Mouse (Mus musculus) stomach, embryonic 15.5 days (tissue): ENCODE measurements at regions not wholly inside any gene's neighbourhood (a gene's known extent, or its start where the extent isn't known, plus 50 kb on each side); places are given as distances from the start of the nearest gene placed in this dataset.
A peak's percentile ranks its signal among the peaks of the same experiment; 100 is the strongest.

Experiments used
- ATAC-seq: fragments of 200-750 bp; cut with Nextera tagmentation; 2 replicates; pipeline ENCODE4 v1.8.0; 2017; ENCODE audit warnings: low read depth, moderate number of reproducible peaks, moderate TSS enrichment; ENCODE audit not compliant: insufficient read depth, low FRiP score
- H3K27ac ChIP-seq: fragments of 300-500 bp; sonication (generic); 2 replicates; pipeline ENCODE4 v1.5.1; 2015; ENCODE audit warnings: mild to moderate bottlenecking, inconsistent platforms
- H3K27me3 ChIP-seq: fragments of 300-500 bp; sonication (generic); replicated peaks from 2 replicates; pipeline ENCODE4 v1.6.1; 2015; ENCODE audit warnings: inconsistent platforms
- H3K36me3 ChIP-seq: fragments of 300-500 bp; sonication (generic); 2 replicates; pipeline ENCODE4 v1.6.1; 2015; ENCODE audit warnings: inconsistent platforms
- H3K4me1 ChIP-seq: fragments of 300-500 bp; sonication (generic); 2 replicates; pipeline ENCODE4 v1.6.1; 2015; ENCODE audit warnings: inconsistent platforms
- H3K4me2 ChIP-seq: fragments of 300-500 bp; sonication (generic); 2 replicates; pipeline ENCODE4 v1.6.1; 2015; ENCODE audit warnings: mild to moderate bottlenecking, inconsistent platforms
- H3K4me3 ChIP-seq: fragments of 300-500 bp; sonication (generic); replicated peaks from 2 replicates; pipeline ENCODE4 v1.5.1; 2015; ENCODE audit warnings: inconsistent platforms
- H3K9ac ChIP-seq: fragments of 300-500 bp; sonication (generic); 2 replicates; pipeline ENCODE4 v1.6.1; 2015; ENCODE audit warnings: inconsistent platforms
- H3K9me3 ChIP-seq: fragments of 300-500 bp; sonication (generic); 2 replicates; pipeline ENCODE4 v1.6.1; 2016; ENCODE audit warnings: inconsistent platforms
- WGBS: fragments of 180-500 bp; shearing (Covaris S2); methylation state at CpG from one replicate; pipeline ENCODE4 v1.1.7; 2015; 5-methylcytosine and 5-hydroxymethylcytosine counted together

DNA sequence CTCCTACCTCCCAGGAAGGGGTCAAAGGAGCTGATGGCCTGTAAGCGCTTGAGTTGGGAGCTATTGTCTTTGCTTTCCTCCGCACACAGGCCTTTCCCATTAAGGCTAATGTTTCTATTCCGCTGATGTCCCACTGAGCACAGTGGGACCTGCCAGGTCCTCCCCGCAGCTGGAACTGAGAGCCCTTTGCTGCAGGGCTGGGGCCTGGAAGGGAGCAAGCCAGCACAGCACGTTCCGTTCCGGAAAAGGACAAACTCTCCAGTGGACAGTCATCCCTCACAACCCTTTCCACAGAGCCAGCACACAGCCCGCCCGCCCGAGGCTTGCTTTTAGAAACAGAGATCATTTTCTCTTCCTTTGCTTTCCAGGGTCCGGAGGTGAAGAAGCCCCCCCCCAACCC lies 116.2 kb upstream of the Usp24 start:
- Histone ChIP-seq H3K36me3 (no peaks in the 10 kb centered on the region), H3K4me3 (no peak overlapping the region), H3K9me3 (no peaks in the 10 kb centered on the region), H3K4me2 (peak overlapping the region; percentile 40), H3K4me1 (peaks cover 12% of the 10 kb centered on the region), H3K9ac (no peak overlapping the region), H3K27me3 (no peaks in the 10 kb centered on the region), H3K27ac (peak overlapping the region; percentile 59)
- 20% methylated on average over 11 of the region's 11 CpGs for WGBS
- ATAC-seq: peak; percentile 70

DNA sequence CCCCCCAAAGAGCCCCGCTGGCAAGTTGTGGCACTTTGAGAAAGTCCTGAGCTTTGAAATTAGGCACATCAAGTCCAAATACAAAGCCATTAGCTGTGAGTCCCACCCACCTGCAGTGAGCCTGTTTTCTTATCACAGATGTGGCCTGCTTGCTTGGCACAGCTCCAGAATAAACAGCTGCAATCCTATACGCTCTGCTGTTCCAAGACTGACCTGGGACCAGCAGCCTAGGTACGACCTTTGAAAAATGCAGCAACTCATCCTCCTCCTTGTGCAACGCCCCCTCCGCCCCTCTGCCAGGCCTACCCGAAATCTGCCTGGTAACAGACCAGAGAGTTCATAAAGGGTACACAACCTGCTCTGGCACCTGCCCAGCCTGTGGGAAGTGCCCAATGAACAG lies 115.8 kb upstream of the Usp24 start:
- Histone ChIP-seq H3K27me3 (no peaks in the 10 kb centered on the region), H3K36me3 (no peaks in the 10 kb centered on the region), H3K27ac (peak overlapping the region; percentile 59; the same call in 1 of the 2 replicates), H3K4me2 (peak overlapping the region; percentile 40), H3K9me3 (no peaks in the 10 kb centered on the region), H3K4me3 (no peak overlapping the region), H3K9ac (no peak overlapping the region), H3K4me1 (peaks cover 12% of the 10 kb centered on the region)
- WGBS: 39% methylated on average over 6 of the region's 6 CpGs
- peak; percentile 91 for ATAC-seq

DNA sequence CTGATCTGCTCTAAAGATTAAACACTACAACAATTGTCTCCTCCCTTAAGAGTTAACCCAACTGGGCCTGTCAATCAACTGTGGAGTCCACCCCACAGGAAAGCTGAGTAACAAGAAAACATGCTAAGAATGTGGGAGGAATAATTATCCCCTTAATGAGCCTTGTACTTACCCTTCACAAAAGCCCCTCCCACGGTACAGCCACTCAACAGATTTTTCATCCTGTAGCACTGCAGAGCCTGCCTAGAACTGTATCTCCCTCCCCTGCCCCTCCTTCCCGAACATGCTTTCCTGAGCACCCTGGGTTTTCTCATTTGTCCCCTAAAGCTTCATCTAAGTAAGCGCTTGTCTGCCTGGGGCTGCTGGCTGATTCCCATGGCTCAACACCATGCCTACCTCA lies 113.5 kb upstream of the Usp24 start:
- Histone ChIP-seq H3K4me3 (no peak overlapping the region), H3K4me2 (no peak overlapping the region), H3K36me3 (no peaks in the 10 kb centered on the region), H3K27me3 (no peaks in the 10 kb centered on the region), H3K9ac (no peak overlapping the region), H3K27ac (no peak overlapping the region), H3K9me3 (no peaks in the 10 kb centered on the region), H3K4me1 (peaks cover 12% of the 10 kb centered on the region)
- 56% methylated on average over 3 of the region's 3 CpGs for WGBS
- ATAC-seq: no peak

DNA sequence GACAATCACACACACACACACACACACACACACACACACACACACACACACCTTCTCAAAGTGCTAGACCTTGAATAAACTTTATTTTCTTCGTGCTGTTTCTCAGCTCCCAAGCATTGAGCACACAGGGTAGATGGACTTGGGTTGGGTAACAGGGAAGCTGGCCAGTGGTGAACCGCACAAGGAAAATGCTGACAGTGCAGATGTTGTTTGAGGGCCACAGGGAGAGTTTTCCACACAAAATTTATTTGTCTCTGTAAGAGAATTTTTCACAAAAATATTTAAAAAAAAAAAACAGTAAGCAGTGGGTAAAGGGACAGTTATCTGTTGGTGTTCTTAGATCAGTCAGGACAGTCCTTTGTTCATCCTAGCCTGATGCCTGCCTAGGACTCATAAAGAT lies 110.8 kb upstream of the Usp24 start:
- H3K9me3 ChIP-seq: no peaks in the 10 kb centered on the region
- H3K36me3 ChIP-seq: no peaks in the 10 kb centered on the region
- no peak overlapping the region for H3K4me3 ChIP-seq
- H3K9ac ChIP-seq: no peak overlapping the region
- 77% methylated on average over 2 of the region's 2 CpGs for WGBS
- no peak for ATAC-seq
- peaks cover 3% of the 10 kb centered on the region for H3K4me1 ChIP-seq
- no peaks in the 10 kb centered on the region for H3K27me3 ChIP-seq
- no peak overlapping the region for H3K4me2 ChIP-seq
- no peak overlapping the region for H3K27ac ChIP-seq

DNA sequence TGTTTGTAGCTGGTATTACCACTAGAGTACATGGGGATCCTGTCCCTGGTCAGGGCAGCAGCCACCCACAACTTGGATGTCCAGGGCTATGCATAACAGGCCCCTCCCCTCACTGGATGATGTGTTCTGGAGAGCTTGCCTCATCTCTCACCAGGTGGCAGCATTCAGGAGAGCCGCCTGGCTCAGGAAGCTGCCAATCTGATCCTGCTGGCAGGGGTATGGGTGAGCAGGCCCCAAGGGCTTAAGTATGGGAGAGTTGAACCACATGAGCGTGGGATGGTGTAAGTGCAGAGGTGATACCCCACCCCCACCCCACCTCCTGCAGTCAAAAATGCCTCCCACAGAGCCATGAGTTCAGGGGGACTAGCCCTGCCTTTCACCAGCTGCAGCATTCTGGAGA lies 110.0 kb upstream of the Usp24 start:
- Histone ChIP-seq H3K9ac (no peak overlapping the region), H3K9me3 (no peaks in the 10 kb centered on the region), H3K36me3 (no peaks in the 10 kb centered on the region), H3K4me3 (no peak overlapping the region), H3K27ac (no peak overlapping the region), H3K4me1 (no peaks in the 10 kb centered on the region), H3K4me2 (no peak overlapping the region), H3K27me3 (no peaks in the 10 kb centered on the region)
- ATAC-seq: no peak; the same call in 1 of the 2 replicates
- 37% methylated on average over 2 of the region's 2 CpGs for WGBS

DNA sequence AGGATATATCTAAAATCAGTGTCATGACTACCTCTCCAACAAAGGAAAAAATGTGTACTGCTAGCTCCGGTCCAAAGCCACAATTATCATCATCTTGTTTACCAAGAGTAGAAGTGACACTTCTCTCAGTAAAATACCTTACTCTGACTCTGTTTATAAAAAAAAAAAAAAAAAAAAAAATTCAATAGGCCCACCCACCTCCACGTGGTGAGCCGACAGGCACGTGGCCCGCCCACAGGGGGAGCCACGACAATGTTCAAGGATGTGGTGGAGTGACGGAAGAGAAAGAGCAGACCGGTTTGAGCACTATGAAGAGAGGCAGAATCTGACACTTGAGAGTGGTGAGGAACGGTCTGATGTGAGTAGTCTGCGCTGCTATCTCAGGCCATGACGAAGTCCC lies 106.5 kb upstream of the Usp24 start:
- Histone ChIP-seq H3K4me3 (no peak overlapping the region), H3K9ac (no peak overlapping the region), H3K4me2 (no peak overlapping the region), H3K27me3 (0 out of 2 replicates have a peak, but pooled peaks cover 3% of the 10 kb centered on the region), H3K27ac (no peak overlapping the region), H3K4me1 (no peaks in the 10 kb centered on the region), H3K9me3 (no peaks in the 10 kb centered on the region), H3K36me3 (no peaks in the 10 kb centered on the region)
- 82% methylated on average over 11 of the region's 11 CpGs for WGBS
- ATAC-seq: no peak

DNA sequence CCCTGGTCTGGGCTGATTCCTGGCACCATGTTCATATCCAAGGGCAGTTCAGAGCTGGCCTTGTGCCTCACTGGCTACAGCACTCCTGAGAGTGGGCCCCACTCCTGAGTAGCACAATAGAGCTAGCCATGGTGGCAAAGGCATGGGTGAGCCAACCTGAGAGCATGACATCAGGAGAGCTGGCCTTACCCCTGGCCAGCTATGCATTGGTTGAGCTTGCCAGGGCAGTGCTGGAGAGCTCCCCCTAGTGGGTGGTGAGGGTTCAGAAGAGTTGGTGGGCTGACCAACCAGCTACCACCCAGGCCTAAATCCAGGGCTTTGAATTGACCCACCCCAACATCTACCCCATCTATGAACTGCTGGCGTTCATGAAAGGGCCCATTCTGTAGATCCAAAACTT lies 106.0 kb upstream of the Usp24 start:
- Histone ChIP-seq H3K4me3 (no peak overlapping the region), H3K27me3 (0 out of 2 replicates have a peak, but pooled peaks cover 3% of the 10 kb centered on the region), H3K9ac (no peak overlapping the region), H3K27ac (no peak overlapping the region), H3K4me2 (no peak overlapping the region), H3K9me3 (no peaks in the 10 kb centered on the region), H3K36me3 (no peaks in the 10 kb centered on the region), H3K4me1 (no peaks in the 10 kb centered on the region)
- 86% methylated on average over 1 of the region's 1 CpGs for WGBS
- ATAC-seq: no peak

DNA sequence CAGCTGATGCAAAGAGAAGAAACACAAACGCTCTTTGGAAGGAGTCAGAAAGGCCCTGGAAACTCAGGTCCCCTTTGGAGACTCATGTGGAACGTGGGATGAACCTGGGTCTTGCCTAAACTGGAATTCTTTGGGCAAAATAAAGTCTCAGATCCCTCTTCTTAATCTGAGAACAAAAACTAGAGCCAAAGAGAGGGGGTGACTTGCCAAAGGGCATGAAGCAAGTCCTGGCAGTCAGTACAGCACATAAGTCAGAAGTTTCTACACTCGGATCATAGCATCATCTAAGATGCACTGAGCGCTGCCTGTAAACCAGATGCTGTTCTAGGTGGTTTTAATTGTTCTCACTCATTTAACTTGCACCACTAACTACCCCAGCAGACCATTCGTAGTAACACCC lies 101.8 kb upstream of the Usp24 start:
- H3K9ac ChIP-seq: no peak overlapping the region
- 84% methylated on average over 5 of the region's 5 CpGs for WGBS
- H3K27ac ChIP-seq: no peak overlapping the region
- H3K27me3 ChIP-seq: 0 out of 2 replicates have a peak, but pooled peaks cover 3% of the 10 kb centered on the region
- no peak overlapping the region for H3K4me3 ChIP-seq
- ATAC-seq: no peak
- no peaks in the 10 kb centered on the region for H3K9me3 ChIP-seq
- no peak overlapping the region for H3K4me2 ChIP-seq
- H3K36me3 ChIP-seq: no peaks in the 10 kb centered on the region
- H3K4me1 ChIP-seq: no peaks in the 10 kb centered on the region

DNA sequence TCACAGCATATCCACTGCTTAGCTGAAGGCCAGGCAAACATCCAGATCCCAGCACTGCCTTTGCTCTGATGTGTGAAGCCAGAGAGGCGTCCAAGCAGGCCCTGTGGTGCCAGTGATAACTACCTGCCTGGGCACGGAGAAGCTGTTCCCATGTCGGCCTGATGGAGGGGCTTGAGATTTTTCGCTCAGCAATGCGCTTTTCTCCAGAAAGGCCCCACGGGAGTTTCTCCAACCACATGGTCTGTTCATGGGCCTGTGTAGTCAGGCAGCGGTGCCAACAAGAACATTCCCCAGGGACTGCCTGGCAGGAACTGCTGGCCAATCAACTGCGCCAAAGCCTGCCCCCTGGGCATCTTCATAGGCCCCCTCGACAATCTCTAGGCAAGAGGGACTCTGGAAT lies 95.4 kb upstream of the Usp24 start:
- H3K4me1 ChIP-seq: no peaks in the 10 kb centered on the region
- no peaks in the 10 kb centered on the region for H3K9me3 ChIP-seq
- no peaks in the 10 kb centered on the region for H3K27me3 ChIP-seq
- no peak overlapping the region for H3K27ac ChIP-seq
- H3K4me3 ChIP-seq: no peak overlapping the region
- WGBS: 88% methylated on average over 9 of the region's 9 CpGs
- H3K4me2 ChIP-seq: no peak overlapping the region
- H3K9ac ChIP-seq: no peak overlapping the region
- no peaks in the 10 kb centered on the region for H3K36me3 ChIP-seq
- no peak for ATAC-seq

DNA sequence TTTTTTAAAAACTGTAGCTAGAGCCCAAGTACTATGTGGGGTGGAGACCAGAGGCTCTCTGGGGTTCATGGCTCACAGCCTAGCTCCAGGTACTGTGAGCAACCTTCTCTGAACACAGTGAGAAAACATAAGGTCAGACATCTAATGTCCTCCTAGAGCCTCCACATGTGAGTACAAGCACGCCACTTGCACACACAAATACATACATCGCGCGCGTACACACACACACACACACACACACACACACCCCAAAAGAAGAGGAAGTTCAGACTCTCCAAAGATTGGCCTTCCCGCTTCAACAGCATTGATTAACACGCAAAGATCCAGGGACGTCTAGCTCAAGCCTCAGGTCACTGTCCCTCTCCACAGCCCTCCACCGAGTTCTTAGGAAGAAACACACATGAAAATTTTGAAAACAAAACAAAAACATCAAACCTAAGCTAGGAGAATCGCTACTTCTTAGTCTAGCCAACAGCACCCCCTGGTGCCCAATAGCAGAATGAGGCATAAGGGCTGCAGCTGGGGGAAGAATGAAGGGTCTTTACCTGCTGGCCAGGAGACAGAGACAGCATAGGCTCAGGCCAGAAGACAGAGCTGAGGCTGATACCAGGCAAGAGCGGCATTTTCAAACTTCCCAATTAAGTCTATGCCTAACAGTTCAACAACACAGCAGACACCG lies 90.7 kb upstream of the Usp24 start:
- H3K9ac ChIP-seq: no peak overlapping the region
- ATAC-seq: no peak
- no peak overlapping the region for H3K27ac ChIP-seq
- no peaks in the 10 kb centered on the region for H3K27me3 ChIP-seq
- no peak overlapping the region for H3K4me3 ChIP-seq
- no peaks in the 10 kb centered on the region for H3K4me1 ChIP-seq
- H3K4me2 ChIP-seq: 0 out of 2 replicates have a peak overlapping the region, but pooled peaks have one; percentile 21
- no peaks in the 10 kb centered on the region for H3K9me3 ChIP-seq
- 47% methylated on average over 12 of the region's 12 CpGs for WGBS
- no peaks in the 10 kb centered on the region for H3K36me3 ChIP-seq

DNA sequence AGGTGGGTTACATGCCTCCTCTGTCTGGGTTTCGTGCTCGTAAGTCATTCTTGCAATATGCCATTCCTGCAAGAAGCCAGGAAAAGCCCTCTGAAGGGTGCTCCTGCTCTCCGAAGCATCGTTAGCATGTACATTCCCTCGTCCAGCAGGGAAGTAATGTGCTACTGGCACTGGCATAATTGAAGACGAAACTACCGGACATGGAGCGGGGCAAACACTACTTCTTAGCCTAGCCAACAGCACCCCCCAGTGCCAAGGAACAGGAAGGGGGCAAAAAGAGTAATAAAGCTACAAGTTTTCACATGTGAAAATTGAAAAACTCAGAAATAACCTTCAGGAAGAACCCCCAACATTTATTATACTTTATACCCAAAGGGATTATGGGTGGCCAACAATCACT lies 88.6 kb upstream of the Usp24 start:
- no peaks in the 10 kb centered on the region for H3K27me3 ChIP-seq
- ATAC-seq: no peak
- H3K4me1 ChIP-seq: no peaks in the 10 kb centered on the region
- WGBS: 63% methylated on average over 8 of the region's 8 CpGs
- no peak overlapping the region for H3K9ac ChIP-seq
- H3K4me3 ChIP-seq: no peak overlapping the region
- no peaks in the 10 kb centered on the region for H3K36me3 ChIP-seq
- no peak overlapping the region for H3K4me2 ChIP-seq
- no peak overlapping the region for H3K27ac ChIP-seq
- no peaks in the 10 kb centered on the region for H3K9me3 ChIP-seq

DNA sequence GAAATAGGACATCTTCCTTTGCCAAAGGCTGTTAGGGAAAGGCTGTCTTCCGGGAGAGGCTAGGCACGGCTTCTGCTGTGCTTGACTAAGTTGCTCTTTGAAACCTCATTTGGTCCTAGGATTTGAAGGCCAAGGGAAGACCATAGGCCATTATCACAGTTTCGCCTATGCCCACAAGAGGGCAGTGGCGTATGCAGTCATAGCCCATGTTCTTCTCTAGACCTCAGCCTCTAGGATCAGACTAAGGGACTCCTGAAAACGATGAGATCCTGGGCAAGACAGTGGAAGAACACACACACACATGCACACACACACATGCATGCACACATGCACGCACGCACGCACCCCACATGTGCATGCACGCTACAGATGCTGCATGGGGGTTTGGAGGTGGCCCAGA lies 87.5 kb upstream of the Usp24 start:
- H3K4me3 ChIP-seq: no peak overlapping the region
- no peak overlapping the region for H3K9ac ChIP-seq
- no peaks in the 10 kb centered on the region for H3K27me3 ChIP-seq
- H3K4me2 ChIP-seq: no peak overlapping the region
- H3K36me3 ChIP-seq: no peaks in the 10 kb centered on the region
- peak; percentile 63; the same call in 1 of the 2 replicates for ATAC-seq
- H3K9me3 ChIP-seq: no peaks in the 10 kb centered on the region
- WGBS: 30% methylated on average over 9 of the region's 9 CpGs
- no peaks in the 10 kb centered on the region for H3K4me1 ChIP-seq
- no peak overlapping the region for H3K27ac ChIP-seq

DNA sequence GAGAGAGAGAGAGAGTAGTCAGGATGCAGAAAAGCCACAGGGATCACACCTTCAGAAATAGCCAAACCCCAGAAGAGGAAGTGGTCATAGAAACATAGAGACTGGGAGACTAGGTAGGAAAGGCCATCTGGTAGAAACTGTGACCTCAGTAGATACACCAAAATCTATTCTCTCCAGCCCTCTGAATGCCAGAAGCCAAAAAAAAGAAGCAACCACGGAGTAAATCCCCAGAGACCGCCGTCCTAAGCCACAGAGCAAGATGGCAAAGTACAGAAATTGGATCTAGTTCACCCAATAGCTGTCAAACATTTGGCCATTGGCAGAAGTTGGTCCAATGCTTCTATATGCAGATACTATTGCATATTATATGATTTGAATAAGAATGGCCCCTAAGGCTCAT lies 86.5 kb upstream of the Usp24 start:
- Histone ChIP-seq H3K4me1 (no peaks in the 10 kb centered on the region), H3K27ac (no peak overlapping the region), H3K9ac (no peak overlapping the region), H3K36me3 (no peaks in the 10 kb centered on the region), H3K9me3 (no peaks in the 10 kb centered on the region), H3K4me2 (no peak overlapping the region), H3K27me3 (no peaks in the 10 kb centered on the region), H3K4me3 (no peak overlapping the region)
- no peak for ATAC-seq
- WGBS: 74% methylated on average over 3 of the region's 3 CpGs
